Mouse (Mus musculus): ENCODE data around the gene Scn9a. TPM values are rescaled to one million over a fixed set of nuclear protein-coding genes. Genes with fewer than 3 reads are reported as not detected.

Gene Scn9a
- polyA plus RNA-seq, 1 experiment from 2014 or later: 10.5 TPM

DNA sequence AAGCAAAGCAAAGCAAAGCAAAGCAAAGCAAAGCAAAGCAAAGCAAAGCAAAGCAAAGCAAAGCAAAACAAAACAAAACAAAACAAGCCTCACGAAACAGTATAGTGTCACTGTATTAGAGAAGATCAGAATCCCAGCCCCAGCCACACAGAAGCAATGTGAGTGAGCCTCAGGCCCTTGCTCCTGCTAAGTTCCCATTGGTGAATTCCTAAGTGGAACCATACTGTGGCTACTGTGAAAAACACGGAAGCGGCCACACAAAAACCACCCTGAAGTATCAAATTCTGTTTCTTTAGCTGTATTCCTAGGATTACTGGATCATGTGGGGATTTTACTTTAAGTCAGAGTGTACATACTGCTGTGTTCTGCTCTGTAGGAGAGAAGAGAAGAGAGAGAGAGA, 198.5 kb downstream of the Scn9a start:
- Histone ChIP-seq H3K4me3 (ENCODE audit: low read depth, low read length) (no peak overlapping the region), H3K9ac (ENCODE audit: low read length) (no peak overlapping the region), H3K36me3 (ENCODE audit: control insufficient read depth, insufficient read depth, low read length) (no peaks in the 10 kb centered on the region), H3K4me2 (ENCODE audit: low read depth) (no peak overlapping the region), H3K4me1 (ENCODE audit: control insufficient read depth, insufficient read depth, low read length) (peaks cover 4% of the 10 kb centered on the region; the same call in 1 of the 2 replicates), H3K27me3 (ENCODE audit: control insufficient read depth, insufficient read depth, low read length) (no peaks in the 10 kb centered on the region), H3K27ac (ENCODE audit: low read depth, low read length) (no peak overlapping the region), H3K9me3 (ENCODE audit: control insufficient read depth, low read length) (no peaks in the 10 kb centered on the region)
- ATAC-seq (ENCODE audit: insufficient read depth, low FRiP score, low TSS enrichment) (no peak), DNase-seq (ENCODE audit: low spot score) (no peak)
- WGBS: 52% methylated on average over 3 of the region's 3 CpGs

Other genes starting within 250 kb of the Scn9a start
- 2.7 and 3.0 TPM in 2 replicates for gene Scn1a, start 194.1 kb downstream of the Scn9a start, polyA plus RNA-seq (2014; fragmentation: Nextera tagmentation; extraction: Ambion mirVana)
- 0.93 and 1.4 TPM in 2 replicates for gene Scn7a, start 150.0 kb upstream of the Scn9a start, polyA plus RNA-seq (2014; fragmentation: Nextera tagmentation; extraction: Ambion mirVana)